Mouse (Mus musculus) lung, adult 2 months (tissue): ENCODE measurements around the gene Anxa3. TPM values are rescaled to one million over a fixed set of nuclear protein-coding genes. Genes with fewer than 3 reads are reported as not detected.

Experiments
- DNase-seq: peaks from one replicate; pipeline ENCODE4 v3.0.0; 2022
- H3K4me1 ChIP-seq: fragments of 200-500 bp; 2 replicates; pipeline ENCODE4 v1.6.1; 2011; ENCODE audit warnings: low read length; ENCODE audit not compliant: control insufficient read depth, insufficient read depth
- H3K4me3 ChIP-seq: fragments of 200-500 bp; replicated peaks from 2 replicates; pipeline ENCODE3; 2011; ENCODE audit warnings: low read depth, mild to moderate bottlenecking, control low read depth, low read length; ENCODE audit errors: extremely low read depth
- CTCF ChIP-seq: fragments of 200-500 bp; IDR thresholded peaks from 2 replicates; pipeline ENCODE4 v1.5.1; 2011; ENCODE audit warnings: mild to moderate bottlenecking, low read length, control low read depth; ENCODE audit not compliant: insufficient read depth
- POLR2A ChIP-seq: fragments of 200-500 bp; IDR thresholded peaks from 2 replicates; pipeline ENCODE4 v1.6.1; 2011; ENCODE audit warnings: low read depth, mild to moderate bottlenecking, control low read depth, low read length, borderline replicate concordance; ENCODE audit errors: extremely low read depth
- WGBS: fragments of 180-500 bp; shearing (Covaris S2); methylation state at CpG from one replicate; pipeline ENCODE4 v1.1.7; 2018; 5-methylcytosine and 5-hydroxymethylcytosine counted together
- polyA plus RNA-seq: library from polyadenylated mRNA; depleted of rRNA; stranded (reverse); fragments of >200 nt; gene quantifications from 2 replicates; pipeline ENCODE4 v1.2.3, GENCODE M21; 2012

The Anxa3 gene
- polyA plus RNA-seq, 1 experiment = 103 TPM

DNA sequence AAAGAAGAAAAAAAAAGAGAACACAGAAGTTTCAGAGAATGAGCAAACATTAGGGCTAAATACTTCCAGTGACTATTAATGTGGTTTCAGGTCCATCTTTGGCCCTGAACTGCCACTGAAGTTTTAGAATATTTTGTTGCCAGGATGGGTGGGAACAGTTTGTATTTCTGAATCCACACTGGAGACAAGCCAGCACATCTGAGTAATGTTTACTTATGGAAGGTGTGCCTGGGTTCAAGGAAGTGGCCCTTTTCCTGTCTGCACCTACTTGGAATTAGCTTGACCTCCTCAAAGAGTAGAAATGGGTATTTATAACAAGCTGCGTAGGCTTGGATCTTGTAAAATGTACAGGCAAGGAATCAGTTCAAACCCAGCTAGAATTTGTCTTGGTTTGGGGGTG is 2.6 kb downstream of the Anxa3 start:
- H3K4me1 ChIP-seq = peaks cover 33% of the 10 kb centered on the region
- no peak for TF ChIP-seq CTCF
- no peak for TF ChIP-seq POLR2A
- WGBS = 25% methylated on average over 1 of the region's 1 CpGs
- peak; percentile 36 for DNase-seq
- H3K4me3 ChIP-seq = no peak overlapping the region

GRCm38 (mm10) chr5:96797465-96797864 is 4.3 kb downstream of the Anxa3 start:
- Histone ChIP-seq H3K4me3 (no peak overlapping the region), H3K4me1 (peaks cover 40% of the 10 kb centered on the region)
- 70% methylated on average over 6 of the region's 6 CpGs for WGBS
- DNase-seq = no peak
- TF ChIP-seq CTCF (no peak), POLR2A (no peak)

DNA sequence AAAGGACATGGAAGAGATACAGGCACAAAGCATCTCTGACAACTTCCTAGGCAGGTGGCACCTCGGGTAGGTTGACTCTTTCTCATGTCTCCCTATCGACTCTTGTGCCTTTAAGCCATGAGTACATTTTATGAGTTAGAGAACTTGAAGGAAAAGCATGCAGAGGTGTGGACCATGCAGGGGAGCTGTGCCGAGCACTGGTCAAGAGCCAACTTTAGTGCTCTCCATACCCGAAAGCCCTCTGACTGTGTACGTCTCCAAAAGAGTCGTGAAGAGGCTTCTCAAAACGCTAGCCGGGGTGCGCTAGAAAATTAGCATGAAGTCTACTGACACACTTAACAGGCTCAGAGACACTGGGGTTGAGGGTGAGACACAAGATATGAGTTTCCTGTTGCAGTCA is 6.0 kb downstream of the Anxa3 start:
- WGBS = 71% methylated on average over 9 of the region's 9 CpGs
- Histone ChIP-seq H3K4me1 (peaks cover 46% of the 10 kb centered on the region), H3K4me3 (no peak overlapping the region)
- TF ChIP-seq POLR2A = no peak
- TF ChIP-seq CTCF = no peak
- no peak for DNase-seq

GRCm38 (mm10) chr5:96799969-96800368 is 6.8 kb downstream of the Anxa3 start:
- TF ChIP-seq CTCF = no peak
- no peak for DNase-seq
- no peak overlapping the region for H3K4me3 ChIP-seq
- 55% methylated on average over 9 of the region's 9 CpGs for WGBS
- peaks cover 48% of the 10 kb centered on the region for H3K4me1 ChIP-seq

DNA sequence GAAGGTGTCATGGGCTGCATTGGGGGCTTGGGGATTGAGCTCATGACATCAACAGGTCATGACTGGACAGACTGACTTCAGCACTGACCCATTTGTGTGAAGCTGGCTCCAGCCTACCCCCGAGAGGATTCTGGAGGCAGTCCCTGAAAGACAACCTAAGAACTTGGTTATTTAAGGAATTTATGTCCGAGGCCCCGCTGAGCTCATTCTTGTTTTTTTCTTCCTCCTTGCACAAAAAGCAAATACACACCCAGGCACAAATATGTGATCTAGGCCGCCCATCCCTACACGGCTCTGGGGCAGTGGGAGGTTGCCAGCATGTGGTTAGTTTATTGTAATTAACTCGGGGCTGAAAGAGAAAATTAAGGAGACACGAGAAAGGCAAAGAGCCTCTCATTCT is 9.0 kb downstream of the Anxa3 start:
- Histone ChIP-seq H3K4me1 (peaks cover 46% of the 10 kb centered on the region), H3K4me3 (no peak overlapping the region)
- WGBS = 31% methylated on average over 7 of the region's 7 CpGs
- peak; percentile 28 for DNase-seq
- TF ChIP-seq POLR2A = no peak
- no peak for TF ChIP-seq CTCF

- no peak for TF ChIP-seq POLR2A
- 17% methylated on average over 3 of the region's 3 CpGs for WGBS
- Histone ChIP-seq H3K4me3 (no peak overlapping the region), H3K4me1 (peaks cover 46% of the 10 kb centered on the region)
- peak; percentile 33 for DNase-seq
These were observed 10.0 kb downstream of the Anxa3 start for GRCm38 (mm10) chr5:96803091-96803490.

GRCm38 (mm10) chr5:96804304-96804703 is 11.2 kb downstream of the Anxa3 start:
- H3K4me1 ChIP-seq = peaks cover 48% of the 10 kb centered on the region
- WGBS = 16% methylated on average over 4 of the region's 4 CpGs
- TF ChIP-seq CTCF (no peak), POLR2A (no peak)
- peak; percentile 25 for DNase-seq
- no peak overlapping the region for H3K4me3 ChIP-seq

DNA sequence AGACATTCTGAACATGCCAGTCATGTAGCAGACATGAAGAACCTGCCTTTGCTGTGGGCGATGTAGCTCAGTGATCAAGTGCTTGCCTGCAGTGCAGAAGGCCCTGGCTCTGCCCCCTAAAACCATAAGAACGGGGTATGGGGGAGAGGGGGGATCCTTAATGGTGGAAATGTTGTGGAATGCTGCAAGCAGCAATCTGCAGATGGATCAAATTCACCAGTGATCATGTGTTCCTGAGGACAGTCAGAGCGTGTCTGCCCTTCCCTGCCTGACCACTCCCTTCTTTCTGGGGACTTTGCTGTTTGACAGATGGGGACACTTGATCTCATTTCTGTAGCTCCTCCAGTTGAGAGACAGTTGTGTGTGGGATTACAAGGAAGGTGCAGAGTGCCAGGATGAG is 11.7 kb downstream of the Anxa3 start:
- DNase-seq = no peak
- 58% methylated on average over 3 of the region's 3 CpGs for WGBS
- Histone ChIP-seq H3K4me3 (no peak overlapping the region), H3K4me1 (peaks cover 44% of the 10 kb centered on the region)
- TF ChIP-seq POLR2A = no peak

- no peak for DNase-seq
- TF ChIP-seq CTCF (no peak), POLR2A (no peak)
- WGBS = 78% methylated on average over 4 of the region's 4 CpGs
- peaks cover 8% of the 10 kb centered on the region for H3K4me1 ChIP-seq
- H3K4me3 ChIP-seq = no peak overlapping the region
These were observed 17.5 kb downstream of the Anxa3 start for GRCm38 (mm10) chr5:96810620-96811019.

DNA sequence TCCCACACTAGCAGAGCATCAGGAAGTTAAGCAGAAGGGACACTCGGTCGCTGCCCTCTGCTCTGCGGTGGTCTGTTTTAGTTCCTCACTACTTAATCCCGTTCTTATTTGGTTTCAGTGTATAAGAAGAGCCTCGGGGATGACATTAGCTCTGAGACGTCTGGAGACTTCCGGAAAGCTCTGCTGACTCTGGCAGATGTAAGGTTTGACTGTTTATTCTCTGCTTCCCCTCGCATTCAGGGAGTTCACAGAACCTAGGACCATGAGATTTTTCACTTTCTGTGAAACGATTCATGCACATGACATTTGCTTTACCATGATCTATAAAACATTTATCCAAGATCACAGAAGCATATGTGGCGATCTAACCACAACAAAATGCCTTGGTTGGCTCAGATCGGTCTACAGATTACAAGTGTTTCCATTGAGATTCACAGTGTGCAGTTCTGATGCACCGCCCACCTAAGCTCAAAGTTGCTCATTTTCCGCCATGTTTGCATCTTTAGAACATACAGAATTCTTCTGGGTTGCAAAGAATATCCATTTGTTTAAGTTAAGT is 31.7 kb downstream of the Anxa3 start:
- no peak for DNase-seq
- H3K4me3 ChIP-seq = no peak overlapping the region
- no peak for TF ChIP-seq POLR2A
- TF ChIP-seq CTCF = no peak
- no peaks in the 10 kb centered on the region for H3K4me1 ChIP-seq
- WGBS = 72% methylated on average over 13 of the region's 13 CpGs
